Mouse (Mus musculus): ENCODE results near the gene Cldn16. TPM values are rescaled to one million over a fixed set of nuclear protein-coding genes. Genes with fewer than 3 reads are reported as not detected.
A peak's percentile ranks its signal among the peaks of the same experiment; 100 is the strongest.
"Not testable (repeated sequence)": the region's sequence is repeated elsewhere in the genome, so short reads cannot be mapped to it uniquely, and the experiment has no call there.

Cldn16 gene
- total and polyA plus RNA-seq, 2 experiments, result not detected

DNA sequence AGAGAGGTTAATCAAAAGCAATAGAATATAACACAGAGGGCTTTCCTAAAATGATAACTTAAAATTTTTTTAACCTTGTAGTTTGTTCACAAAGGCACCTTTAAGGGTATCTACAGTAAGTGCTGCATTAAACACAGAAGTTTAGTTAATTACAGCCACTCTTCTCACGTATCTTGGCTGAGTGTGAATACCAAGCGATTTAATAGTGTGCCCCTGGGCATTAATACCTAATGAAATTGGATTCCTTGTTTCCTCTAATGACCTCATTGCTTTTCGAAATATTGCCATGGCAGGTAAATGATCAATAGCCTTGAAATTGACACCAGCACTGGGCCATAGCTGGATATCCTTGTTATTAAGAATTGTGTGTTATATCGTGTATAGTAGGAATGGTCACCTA is 8.3 kb downstream of the Cldn16 start:
- TF ChIP-seq CTCF (IDR thresholded peaks at IDR 0.05; ENCODE audit: low read depth, low read length), result no peak
- TF ChIP-seq POLR2A (IDR thresholded peaks at IDR 0.05; ENCODE audit: extremely low read depth, insufficient read depth, low read length), result no peak
- 87% methylated on average over 4 of the region's 4 CpGs for WGBS

GRCm38 (mm10) chr16:26495721-26496120 is 32.8 kb downstream of the Cldn16 start:
- Histone ChIP-seq H3K27ac (replicated peaks; ENCODE audit: insufficient read depth, low read depth, low read length) (no peak overlapping the region), H3K4me3 (ENCODE audit: insufficient read depth, low read depth, low read length) (no peak overlapping the region), H3K4me1 (ENCODE audit: control insufficient read depth, insufficient read depth, low read length) (no peaks in the 10 kb centered on the region), H3K9ac (ENCODE audit: low read depth, low read length) (no peak overlapping the region), H3K36me3 (ENCODE audit: control insufficient read depth, insufficient read depth, low read length) (no peaks in the 10 kb centered on the region), H3K79me2 (ENCODE audit: control insufficient read depth, insufficient read depth, low read length) (no peaks in the 10 kb centered on the region), H3K27me3 (ENCODE audit: control insufficient read depth, insufficient read depth, low read length) (no peaks in the 10 kb centered on the region)
- peak; percentile 32 for DNase-seq (ENCODE audit: extremely low read depth, low read depth, low spot score)
- WGBS, result 10% methylated on average over 2 of the region's 2 CpGs
- peak; percentile 32; the same call in 1 of the 2 replicates for TF ChIP-seq CTCF (IDR thresholded peaks at IDR 0.05; ENCODE audit: low read depth, low read length)
- TF ChIP-seq POLR2A (IDR thresholded peaks at IDR 0.05; ENCODE audit: extremely low read depth, insufficient read depth, low read length), result no peak

More for the DNA sequence above, 8.3 kb downstream of the Cldn16 start:
- Histone ChIP-seq H3K9ac (ENCODE audit: low read depth, low read length) (no peak overlapping the region), H3K79me2 (ENCODE audit: control insufficient read depth, insufficient read depth, low read length) (no peaks in the 10 kb centered on the region), H3K4me1 (ENCODE audit: control insufficient read depth, insufficient read depth, low read length) (no peaks in the 10 kb centered on the region), H3K36me3 (ENCODE audit: control insufficient read depth, insufficient read depth, low read length) (no peaks in the 10 kb centered on the region), H3K27ac (replicated peaks; ENCODE audit: insufficient read depth, low read depth, low read length) (no peak overlapping the region), H3K4me3 (ENCODE audit: insufficient read depth, low read depth, low read length) (no peak overlapping the region), H3K27me3 (ENCODE audit: control insufficient read depth, insufficient read depth, low read length) (no peaks in the 10 kb centered on the region)
- DNase-seq (ENCODE audit: extremely low read depth, low read depth, low spot score), result no peak

DNA sequence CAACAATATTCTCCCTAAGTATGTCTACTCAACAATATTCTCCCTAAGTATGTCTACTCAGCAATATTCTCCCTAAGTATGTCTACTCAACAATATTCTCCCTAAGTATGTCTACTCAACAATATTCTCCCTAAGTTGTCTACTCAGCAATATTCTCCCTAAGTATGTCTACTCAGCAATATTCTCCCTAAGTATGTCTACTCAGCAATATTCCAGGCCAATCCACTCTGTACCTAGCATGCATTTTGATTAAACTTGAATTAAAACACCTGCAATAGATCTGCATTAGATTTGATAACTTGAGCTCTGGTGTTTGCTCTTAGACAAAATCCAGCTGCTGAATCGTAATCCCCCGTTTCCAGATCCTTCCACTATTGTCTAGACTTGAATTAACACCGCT is 36.8 kb downstream of the Cldn16 start:
- H3K27me3 ChIP-seq (ENCODE audit: control insufficient read depth, insufficient read depth, low read length); H3K9ac ChIP-seq (ENCODE audit: low read depth, low read length); H3K79me2 ChIP-seq (ENCODE audit: control insufficient read depth, insufficient read depth, low read length); DNase-seq (ENCODE audit: extremely low read depth, low read depth, low spot score); H3K27ac ChIP-seq (replicated peaks; ENCODE audit: insufficient read depth, low read depth, low read length); H3K36me3 ChIP-seq (ENCODE audit: control insufficient read depth, insufficient read depth, low read length); H3K4me1 ChIP-seq (ENCODE audit: control insufficient read depth, insufficient read depth, low read length); H3K4me3 ChIP-seq (ENCODE audit: insufficient read depth, low read depth, low read length): not testable (repeated sequence)
- WGBS, result 94% methylated on average over 3 of the region's 3 CpGs

DNA sequence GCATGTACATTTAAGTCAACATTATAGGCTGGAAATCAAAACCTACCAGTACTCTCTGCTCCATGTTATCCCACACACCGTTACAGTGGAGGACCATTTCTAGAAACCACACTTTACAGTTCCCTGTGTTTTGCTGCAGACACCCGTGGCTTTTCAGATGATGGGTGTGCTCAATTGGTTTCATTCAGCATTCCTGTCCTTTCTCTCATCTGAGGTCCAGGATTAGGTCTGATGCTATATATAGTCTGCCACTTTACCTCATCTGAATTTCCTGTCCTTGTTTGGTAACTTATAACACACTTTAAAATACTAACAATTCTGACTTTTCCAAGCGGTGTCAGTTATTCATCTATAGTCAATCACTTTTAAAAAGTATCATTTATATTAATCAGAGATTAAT is 37.8 kb downstream of the Cldn16 start:
- Histone ChIP-seq H3K27ac (replicated peaks; ENCODE audit: insufficient read depth, low read depth, low read length) (no peak overlapping the region), H3K4me1 (ENCODE audit: control insufficient read depth, insufficient read depth, low read length) (peaks cover 2% of the 10 kb centered on the region), H3K9ac (ENCODE audit: low read depth, low read length) (no peak overlapping the region), H3K4me3 (ENCODE audit: insufficient read depth, low read depth, low read length) (no peak overlapping the region), H3K27me3 (ENCODE audit: control insufficient read depth, insufficient read depth, low read length) (no peaks in the 10 kb centered on the region), H3K36me3 (ENCODE audit: control insufficient read depth, insufficient read depth, low read length) (no peaks in the 10 kb centered on the region), H3K79me2 (ENCODE audit: control insufficient read depth, insufficient read depth, low read length) (no peaks in the 10 kb centered on the region)
- WGBS, result 85% methylated on average over 3 of the region's 3 CpGs
- DNase-seq (ENCODE audit: extremely low read depth, low read depth, low spot score), result no peak
- no peak for TF ChIP-seq POLR2A (IDR thresholded peaks at IDR 0.05; ENCODE audit: extremely low read depth, insufficient read depth, low read length)
- TF ChIP-seq CTCF (IDR thresholded peaks at IDR 0.05; ENCODE audit: low read depth, low read length), result no peak

GRCm38 (mm10) chr16:26504961-26505360 is 42.0 kb downstream of the Cldn16 start:
- Histone ChIP-seq H3K27ac (replicated peaks; ENCODE audit: insufficient read depth, low read depth, low read length) (no peak overlapping the region), H3K9ac (ENCODE audit: low read depth, low read length) (no peak overlapping the region), H3K4me3 (ENCODE audit: insufficient read depth, low read depth, low read length) (no peak overlapping the region), H3K36me3 (ENCODE audit: control insufficient read depth, insufficient read depth, low read length) (no peaks in the 10 kb centered on the region), H3K27me3 (ENCODE audit: control insufficient read depth, insufficient read depth, low read length) (no peaks in the 10 kb centered on the region), H3K4me1 (ENCODE audit: control insufficient read depth, insufficient read depth, low read length) (peaks cover 2% of the 10 kb centered on the region), H3K79me2 (ENCODE audit: control insufficient read depth, insufficient read depth, low read length) (no peaks in the 10 kb centered on the region)
- TF ChIP-seq CTCF (IDR thresholded peaks at IDR 0.05; ENCODE audit: low read depth, low read length), result no peak
- TF ChIP-seq POLR2A (IDR thresholded peaks at IDR 0.05; ENCODE audit: extremely low read depth, insufficient read depth, low read length), result no peak
- peak; percentile 26 for DNase-seq (ENCODE audit: extremely low read depth, low read depth, low spot score)
- WGBS, result 41% methylated on average over 4 of the region's 4 CpGs

- H3K79me2 ChIP-seq (ENCODE audit: control insufficient read depth, insufficient read depth, low read length), result no peaks in the 10 kb centered on the region
- H3K27me3 ChIP-seq (ENCODE audit: control insufficient read depth, insufficient read depth, low read length), result no peaks in the 10 kb centered on the region
- H3K36me3 ChIP-seq (ENCODE audit: control insufficient read depth, insufficient read depth, low read length), result no peaks in the 10 kb centered on the region
- no peak overlapping the region for H3K4me3 ChIP-seq (ENCODE audit: insufficient read depth, low read depth, low read length)
- H3K27ac ChIP-seq (replicated peaks; ENCODE audit: insufficient read depth, low read depth, low read length), result no peak overlapping the region
- no peaks in the 10 kb centered on the region for H3K4me1 ChIP-seq (ENCODE audit: control insufficient read depth, insufficient read depth, low read length)
- TF ChIP-seq POLR2A (IDR thresholded peaks at IDR 0.05; ENCODE audit: extremely low read depth, insufficient read depth, low read length), result no peak
- 0 out of 2 replicates have a peak, but pooled peaks have one; percentile 16 for TF ChIP-seq CTCF (IDR thresholded peaks at IDR 0.05; ENCODE audit: low read depth, low read length)
- 17% methylated on average over 2 of the region's 2 CpGs for WGBS
- DNase-seq (ENCODE audit: extremely low read depth, low read depth, low spot score), result peak; percentile 45
- H3K9ac ChIP-seq (ENCODE audit: low read depth, low read length), result no peak overlapping the region
Measured at GRCm38 (mm10) chr16:26519596-26519995, 56.7 kb downstream of the Cldn16 start.

All from liver, adult 2 months (tissue).